Mouse (Mus musculus) bone marrow macrophage, adult 2 months (primary cell): ENCODE measurements around the gene Dlg1. TPM values are rescaled to one million over a fixed set of nuclear protein-coding genes. Genes with fewer than 3 reads are reported as not detected.

Experiments
- H3K27ac ChIP-seq: 2 replicates; pipeline ENCODE4 v1.5.1; 2012; ENCODE audit warnings: low read depth, low read length; ENCODE audit not compliant: insufficient read depth
- H3K4me1 ChIP-seq: 2 replicates; pipeline ENCODE4 v1.6.1; 2012; ENCODE audit warnings: low read length; ENCODE audit not compliant: control insufficient read depth, insufficient read depth
- H3K4me3 ChIP-seq: 2 replicates; pipeline ENCODE4 v1.5.1; 2012; ENCODE audit warnings: mild to moderate bottlenecking, low read length, moderate library complexity; ENCODE audit not compliant: insufficient read depth
- CTCF ChIP-seq: IDR thresholded peaks from 2 replicates; pipeline ENCODE4 v1.5.1; 2012; ENCODE audit warnings: low read depth, mild to moderate bottlenecking, low read length, moderate library complexity
- POLR2A ChIP-seq: IDR thresholded peaks from 2 replicates; pipeline ENCODE4 v1.6.1; 2012; ENCODE audit warnings: mild to moderate bottlenecking, low read depth, low read length, borderline replicate concordance
- polyA plus RNA-seq: library from polyadenylated mRNA; stranded (reverse); fragments of >200 nt; gene quantifications from 2 replicates; pipeline ENCODE4 v1.2.4, GENCODE M21; 2012; ENCODE audit not compliant: missing spikeins, insufficient read depth, insufficient read length

Gene Dlg1
- polyA plus RNA-seq, 1 experiment, result 30.4 TPM

DNA sequence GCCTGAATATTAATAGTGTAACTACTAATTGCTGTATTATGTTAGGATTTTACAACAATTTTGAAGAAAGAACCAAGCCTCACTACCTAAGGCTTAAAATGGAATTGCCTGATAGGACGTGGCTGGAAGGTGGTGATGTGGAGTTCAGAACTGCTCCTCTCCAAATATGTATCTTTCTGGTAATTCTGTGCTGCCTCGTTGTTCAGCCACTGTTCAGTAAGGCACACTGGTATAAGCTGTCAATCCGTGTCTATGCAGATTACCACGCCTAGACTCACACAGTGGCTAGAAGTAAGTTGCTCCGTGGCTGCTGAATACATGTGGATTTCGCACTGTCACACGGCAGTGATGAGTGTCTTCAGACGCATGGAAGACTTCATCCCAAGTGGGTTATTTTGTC, 210.5 kb downstream of the Dlg1 start:
- Histone ChIP-seq H3K4me1 (no peaks in the 10 kb centered on the region), H3K4me3 (no peak overlapping the region), H3K27ac (no peak overlapping the region)
- TF ChIP-seq CTCF, result no peak
- TF ChIP-seq POLR2A, result no peak

DNA sequence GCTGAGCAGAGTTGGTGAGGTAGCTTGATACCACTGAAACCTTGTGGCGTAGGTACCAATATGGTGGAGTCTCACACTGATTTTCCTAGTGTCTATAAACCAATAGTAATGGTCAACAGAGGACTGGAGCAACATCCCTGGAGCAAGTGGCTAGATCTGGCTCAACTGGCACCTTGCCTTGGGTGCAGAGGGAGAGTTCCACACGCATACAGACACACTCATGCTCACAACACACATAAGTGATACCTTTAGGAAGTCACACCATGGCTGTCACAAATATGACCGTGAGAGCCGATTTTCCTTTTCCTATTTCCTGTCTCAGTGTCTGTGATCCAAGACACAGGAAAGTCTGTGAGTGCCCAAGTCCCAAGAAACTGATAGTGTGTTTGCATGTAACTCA, 212.1 kb downstream of the Dlg1 start:
- Histone ChIP-seq H3K4me1 (no peaks in the 10 kb centered on the region), H3K27ac (no peak overlapping the region), H3K4me3 (no peak overlapping the region)
- TF ChIP-seq POLR2A, result no peak
- TF ChIP-seq CTCF, result no peak

DNA sequence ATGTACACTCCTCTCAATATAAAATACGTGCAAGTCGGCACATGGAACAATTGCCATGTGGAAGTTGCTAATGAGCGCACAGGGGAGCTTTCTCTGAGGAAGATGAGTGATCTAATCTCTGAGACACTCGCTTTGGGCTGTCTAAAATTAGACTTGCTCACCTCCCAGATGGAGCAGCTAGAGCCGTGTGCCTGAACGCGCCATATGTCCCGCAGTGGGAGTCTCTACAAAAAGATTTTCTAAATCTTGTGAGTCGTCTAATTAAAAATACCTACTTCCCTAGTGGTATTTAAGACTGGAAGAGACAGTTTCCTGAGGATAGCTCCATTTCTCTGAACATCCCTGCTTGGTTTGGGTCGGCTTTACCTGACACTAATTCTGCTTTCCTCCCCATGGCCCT, 213.1 kb downstream of the Dlg1 start:
- Histone ChIP-seq H3K4me3 (no peak overlapping the region), H3K27ac (no peak overlapping the region), H3K4me1 (no peaks in the 10 kb centered on the region)
- no peak for TF ChIP-seq POLR2A
- no peak for TF ChIP-seq CTCF

DNA sequence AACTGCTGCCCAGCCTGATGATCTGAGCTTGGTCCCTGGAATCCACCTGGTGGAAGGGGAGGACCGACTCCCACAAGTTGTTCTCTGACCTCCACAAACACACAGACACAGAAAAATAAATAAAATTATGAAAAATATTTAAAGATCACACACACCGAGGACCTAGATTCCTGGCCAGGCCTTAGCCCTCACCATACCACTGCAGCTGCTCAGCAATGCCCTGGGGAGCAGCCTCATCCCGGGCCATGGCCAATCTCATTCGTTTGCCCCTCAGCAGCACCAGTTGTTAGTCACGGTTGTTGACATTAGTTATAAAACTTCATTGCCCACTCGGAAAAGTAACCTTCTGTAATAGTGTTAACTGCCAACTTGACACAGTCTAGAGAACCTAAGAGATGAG, 214.8 kb downstream of the Dlg1 start:
- H3K4me3 ChIP-seq, result no peak overlapping the region
- TF ChIP-seq POLR2A, result no peak
- no peak for TF ChIP-seq CTCF
- no peak overlapping the region for H3K27ac ChIP-seq
- H3K4me1 ChIP-seq, result no peaks in the 10 kb centered on the region

DNA sequence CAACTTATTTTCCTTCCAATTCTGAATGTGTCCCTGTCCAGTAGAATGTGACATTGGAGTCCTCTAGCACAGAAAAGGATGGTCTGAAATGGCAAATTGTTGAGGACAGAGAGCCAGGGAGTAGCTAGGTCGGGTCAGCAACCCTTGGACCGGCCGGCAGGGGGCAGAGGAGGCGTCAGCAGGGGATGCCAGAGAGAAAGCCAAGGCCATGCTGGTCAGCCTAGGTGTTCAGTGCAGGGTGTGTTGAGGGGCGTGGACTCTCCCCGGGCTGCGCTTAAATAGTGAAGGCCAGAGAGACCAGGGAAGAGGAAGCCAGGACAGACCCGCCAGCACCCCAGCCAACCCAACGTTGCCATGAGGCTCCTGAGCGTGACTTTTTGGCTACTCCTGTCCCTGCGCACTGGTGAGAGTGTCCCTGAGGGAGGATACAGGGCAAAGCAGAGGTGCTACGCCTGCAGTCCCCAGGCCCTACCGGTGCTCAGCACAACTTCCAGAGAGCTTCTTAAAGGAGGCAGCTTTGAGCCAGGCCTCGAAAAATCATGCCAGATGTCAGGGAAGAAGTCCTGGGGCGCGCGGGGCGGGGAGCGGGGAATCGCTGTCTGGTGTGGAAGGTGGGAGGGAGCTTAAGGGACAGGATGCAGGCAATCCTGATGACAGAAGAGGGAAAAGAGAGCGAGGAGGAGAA, 215.5 kb downstream of the Dlg1 start, which contains the start of gene Meltf:
Gene Meltf (plus strand): TSS at position 238 of the 685 bp plus-strand sequence.
- Histone ChIP-seq H3K27ac (no peak within 1 kb of the TSS), H3K4me1 (no peaks in the 10 kb centered on the region), H3K4me3 (no peak within 1 kb of the TSS)
- TF ChIP-seq CTCF, result peak; percentile 65
- no peak for TF ChIP-seq POLR2A

DNA sequence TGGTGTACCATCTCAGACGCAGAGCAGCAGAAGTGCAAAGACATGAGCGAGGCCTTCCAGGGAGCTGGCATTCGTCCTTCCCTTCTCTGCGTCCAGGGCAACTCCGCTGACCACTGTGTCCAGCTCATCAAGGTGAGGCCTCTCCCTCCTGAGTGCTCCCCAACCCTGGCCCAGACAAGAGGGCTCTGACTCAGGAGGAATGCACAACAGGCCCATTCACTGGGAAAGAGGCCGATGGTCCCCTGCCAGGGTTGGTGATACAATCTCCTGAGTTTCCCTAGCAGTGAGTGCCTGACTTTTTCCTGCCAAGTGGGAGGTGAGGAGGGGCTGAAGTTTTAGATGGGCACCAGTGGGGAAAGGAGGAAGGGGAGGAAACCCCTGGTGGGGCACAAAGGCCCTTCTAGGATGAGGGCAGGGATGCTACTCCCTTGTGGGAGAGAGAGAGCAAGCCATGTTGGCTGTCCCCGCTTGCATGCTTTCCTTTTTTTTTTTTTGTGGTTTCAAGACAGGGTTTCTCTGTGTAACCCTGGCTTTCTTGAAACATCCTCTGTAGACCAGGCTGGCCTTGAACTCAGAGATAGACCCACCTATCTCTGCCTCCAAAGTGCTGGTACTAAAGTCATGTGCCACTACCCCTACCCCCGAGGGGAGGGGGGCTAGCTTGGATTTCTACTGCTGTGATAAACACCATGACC, 217.1 kb downstream of the Dlg1 start:
- H3K27ac ChIP-seq, result no peak overlapping the region
- TF ChIP-seq CTCF, result no peak
- no peak for TF ChIP-seq POLR2A
- no peak overlapping the region for H3K4me3 ChIP-seq
- no peaks in the 10 kb centered on the region for H3K4me1 ChIP-seq

DNA sequence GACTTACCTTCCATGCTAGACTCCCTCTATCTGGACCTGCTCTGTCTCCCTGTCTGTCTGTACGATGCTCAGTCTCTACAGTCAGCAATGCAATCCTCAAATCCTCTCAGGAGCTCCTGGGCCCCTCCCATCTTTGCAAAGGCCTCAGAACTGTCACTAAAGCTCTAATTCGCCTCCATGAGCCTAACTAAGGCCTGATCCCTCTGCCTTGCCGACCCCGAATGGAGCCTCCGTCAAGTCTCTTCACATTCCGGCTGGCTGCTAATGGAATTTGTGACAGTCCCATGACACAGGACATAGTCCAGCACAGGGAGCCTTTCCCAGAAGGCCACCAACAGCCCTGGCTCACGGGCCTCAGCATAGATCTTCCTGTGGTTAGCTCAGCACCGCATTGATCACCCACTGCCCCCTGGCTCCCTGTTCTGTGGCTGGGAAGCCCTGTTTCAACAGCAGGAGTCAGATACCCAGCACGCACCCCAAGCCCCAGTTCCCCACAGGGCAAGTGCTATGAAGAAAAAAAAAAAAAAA, 219.2 kb downstream of the Dlg1 start:
- H3K27ac ChIP-seq, result no peak overlapping the region
- H3K4me3 ChIP-seq, result no peak overlapping the region
- TF ChIP-seq CTCF, result no peak
- no peak for TF ChIP-seq POLR2A
- H3K4me1 ChIP-seq, result no peaks in the 10 kb centered on the region

DNA sequence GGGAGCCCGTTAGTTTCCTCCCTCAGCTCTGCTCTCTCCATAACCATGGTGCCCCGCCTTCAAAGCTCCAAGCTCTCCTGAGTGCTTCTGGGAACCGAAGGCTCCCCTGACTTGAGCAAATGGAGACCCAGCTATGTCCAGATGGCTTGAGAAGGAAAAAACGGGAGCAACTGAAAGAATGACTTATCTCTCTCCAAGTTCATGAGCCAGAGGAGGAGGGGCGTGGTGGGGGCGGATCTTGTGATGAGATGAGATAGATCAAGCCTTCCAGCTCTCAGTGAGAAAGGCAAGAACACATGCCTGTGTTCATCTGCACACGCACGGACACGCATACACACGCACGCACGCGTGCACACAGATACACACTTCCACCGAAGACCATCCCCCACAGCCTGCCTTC, 220.1 kb downstream of the Dlg1 start:
- Histone ChIP-seq H3K4me3 (no peak overlapping the region), H3K27ac (no peak overlapping the region), H3K4me1 (no peaks in the 10 kb centered on the region)
- TF ChIP-seq CTCF (no peak), POLR2A (no peak)

DNA sequence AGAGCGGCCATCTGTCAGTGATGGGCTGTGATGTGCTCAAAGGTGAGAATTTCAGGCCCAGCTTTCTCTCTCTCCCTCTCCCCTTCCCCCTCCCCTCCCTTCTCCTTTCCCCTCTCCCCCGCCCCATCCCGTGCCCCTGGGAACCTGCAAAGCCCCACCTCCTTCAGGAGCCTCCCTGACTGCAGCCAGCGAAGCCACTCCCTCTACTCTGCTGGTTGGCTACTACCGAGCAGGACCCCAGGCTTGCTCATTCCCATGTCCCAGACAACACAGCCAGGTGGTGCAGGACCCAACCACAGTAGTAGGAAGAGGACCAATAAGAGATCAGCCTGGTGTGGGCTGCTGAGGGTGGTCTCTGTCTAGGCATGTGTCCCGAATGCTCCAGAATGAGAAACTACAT, 220.7 kb downstream of the Dlg1 start:
- Histone ChIP-seq H3K4me3 (no peak overlapping the region), H3K27ac (no peak overlapping the region), H3K4me1 (no peaks in the 10 kb centered on the region)
- TF ChIP-seq CTCF, result no peak
- no peak for TF ChIP-seq POLR2A

DNA sequence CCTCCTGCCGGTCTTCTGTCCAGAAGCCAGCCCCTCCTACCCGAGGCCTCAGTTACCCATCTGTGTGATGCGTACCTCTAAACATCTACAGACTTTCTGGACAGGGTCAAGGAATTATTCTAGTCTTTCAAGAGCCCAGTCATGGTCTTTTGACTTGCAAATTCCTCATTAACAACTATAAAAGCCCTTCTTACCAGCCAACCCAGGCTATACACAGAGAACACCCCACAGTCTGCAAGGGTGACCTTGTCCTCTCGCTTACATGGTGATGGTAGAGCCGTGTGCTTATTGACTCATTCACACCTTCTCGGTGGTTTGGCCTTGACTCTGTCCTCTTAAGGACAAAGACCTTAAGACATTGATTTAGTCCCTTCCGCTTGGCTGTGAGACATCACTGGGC, 227.7 kb downstream of the Dlg1 start:
- H3K4me1 ChIP-seq, result no peaks in the 10 kb centered on the region
- no peak overlapping the region for H3K27ac ChIP-seq
- no peak overlapping the region for H3K4me3 ChIP-seq
- TF ChIP-seq CTCF (no peak), POLR2A (no peak)

DNA sequence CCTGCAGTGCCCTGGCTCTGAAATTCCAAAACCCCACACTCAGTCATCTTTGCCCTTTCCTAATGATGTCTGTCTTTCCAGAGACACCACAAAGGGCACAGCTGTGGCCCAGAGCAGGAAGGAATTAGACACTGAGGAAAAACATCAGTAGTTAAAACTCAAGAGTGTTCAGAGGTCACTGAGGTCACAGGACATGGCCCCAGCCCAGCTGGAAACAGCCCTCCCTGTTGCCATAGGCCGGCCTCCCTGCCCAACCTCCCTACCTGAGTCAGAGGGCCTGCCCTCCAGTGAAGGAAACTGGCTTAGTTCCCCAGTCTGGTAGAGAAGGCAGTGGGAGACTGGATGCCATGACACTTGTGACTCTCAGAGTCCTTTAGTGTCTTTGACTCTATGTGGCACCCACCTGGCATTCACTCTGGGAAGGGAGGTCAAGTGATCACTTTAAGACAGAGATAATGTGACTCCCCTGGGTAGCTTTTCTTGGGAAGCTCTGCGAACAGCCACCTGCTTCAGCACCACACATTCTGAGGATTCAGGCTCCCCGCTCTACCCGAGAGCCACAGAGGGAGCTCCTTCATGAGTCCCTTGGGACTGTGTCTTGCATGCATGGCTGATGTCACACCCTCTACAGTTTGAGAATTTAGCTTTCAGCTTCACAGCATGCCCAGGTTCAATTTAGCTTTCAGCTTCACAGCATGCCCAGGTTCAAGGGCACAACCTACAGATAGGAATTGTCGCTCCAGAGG, 230.3 kb downstream of the Dlg1 start:
- Histone ChIP-seq H3K4me3 (no peak overlapping the region), H3K4me1 (no peaks in the 10 kb centered on the region), H3K27ac (no peak overlapping the region)
- TF ChIP-seq CTCF (no peak), POLR2A (no peak)
